Mouse (Mus musculus): ENCODE measurements at regions not wholly inside any gene's neighbourhood (a gene's known extent, or its start where the extent isn't known, plus 50 kb on each side); places are given as distances from the start of the nearest gene placed in this dataset.
A peak's percentile ranks its signal among the peaks of the same experiment; 100 is the strongest.

- Histone ChIP-seq H3K4me2 (ENCODE audit: low read depth, severe bottlenecking) (no peak overlapping the region), H3K9ac (ENCODE audit: low read length) (no peak overlapping the region), H3K4me3 (ENCODE audit: low read depth, low read length) (no peak overlapping the region), H3K27me3 (ENCODE audit: control insufficient read depth, insufficient read depth, low read length) (no peaks in the 10 kb centered on the region), H3K9me3 (ENCODE audit: control insufficient read depth, low read length) (no peaks in the 10 kb centered on the region), H3K36me3 (ENCODE audit: control insufficient read depth, insufficient read depth, low read length) (no peaks in the 10 kb centered on the region), H3K4me1 (ENCODE audit: control insufficient read depth, insufficient read depth, low read length) (no peaks in the 10 kb centered on the region), H3K27ac (replicated peaks; ENCODE audit: low read depth, low read length) (no peak overlapping the region)
- ATAC-seq (ENCODE audit: insufficient number of reproducible peaks, low FRiP score, low TSS enrichment, low read depth) = no peak
- peak; percentile 31 for DNase-seq (ENCODE audit: low spot score)
- 14% methylated on average over 9 of the region's 9 CpGs for WGBS
These were observed 161.8 kb upstream of the Msx2 start for GRCm38 (mm10) chr13:53634637-53635203.

- DNase-seq (ENCODE audit: low spot score) (peak; percentile 59), ATAC-seq (ENCODE audit: insufficient number of reproducible peaks, low FRiP score, low TSS enrichment, low read depth) (no peak)
- Histone ChIP-seq H3K36me3 (ENCODE audit: control insufficient read depth, insufficient read depth, low read length) (no peaks in the 10 kb centered on the region), H3K4me3 (ENCODE audit: low read depth, low read length) (no peak overlapping the region), H3K27ac (replicated peaks; ENCODE audit: low read depth, low read length) (no peak overlapping the region), H3K9me3 (ENCODE audit: control insufficient read depth, low read length) (no peaks in the 10 kb centered on the region), H3K4me2 (ENCODE audit: low read depth, severe bottlenecking) (no peak overlapping the region), H3K9ac (ENCODE audit: low read length) (no peak overlapping the region), H3K27me3 (ENCODE audit: control insufficient read depth, insufficient read depth, low read length) (no peaks in the 10 kb centered on the region), H3K4me1 (ENCODE audit: control insufficient read depth, insufficient read depth, low read length) (peaks cover 33% of the 10 kb centered on the region)
- WGBS = 27% methylated on average over 10 of the region's 10 CpGs
These were observed 125.2 kb upstream of the Msx2 start for GRCm38 (mm10) chr13:53598050-53598449.

GRCm38 (mm10) chr13:53596871-53597800 is 124.3 kb upstream of the Msx2 start:
- 40% methylated on average over 19 of the region's 19 CpGs for WGBS
- Histone ChIP-seq H3K4me2 (ENCODE audit: low read depth, severe bottlenecking) (no peak overlapping the region), H3K4me1 (ENCODE audit: control insufficient read depth, insufficient read depth, low read length) (peaks cover 28% of the 10 kb centered on the region), H3K4me3 (ENCODE audit: low read depth, low read length) (no peak overlapping the region), H3K27ac (replicated peaks; ENCODE audit: low read depth, low read length) (no peak overlapping the region), H3K36me3 (ENCODE audit: control insufficient read depth, insufficient read depth, low read length) (no peaks in the 10 kb centered on the region), H3K9ac (ENCODE audit: low read length) (no peak overlapping the region), H3K9me3 (ENCODE audit: control insufficient read depth, low read length) (no peaks in the 10 kb centered on the region), H3K27me3 (ENCODE audit: control insufficient read depth, insufficient read depth, low read length) (no peaks in the 10 kb centered on the region)
- ATAC-seq (ENCODE audit: insufficient number of reproducible peaks, low FRiP score, low TSS enrichment, low read depth) (no peak), DNase-seq (ENCODE audit: low spot score) (no peak)

- Histone ChIP-seq H3K4me3 (ENCODE audit: low read depth, low read length) (no peak overlapping the region), H3K4me1 (ENCODE audit: control insufficient read depth, insufficient read depth, low read length) (peaks cover 17% of the 10 kb centered on the region), H3K27ac (replicated peaks; ENCODE audit: low read depth, low read length) (no peak overlapping the region), H3K9me3 (ENCODE audit: control insufficient read depth, low read length) (no peaks in the 10 kb centered on the region), H3K27me3 (ENCODE audit: control insufficient read depth, insufficient read depth, low read length) (no peaks in the 10 kb centered on the region), H3K9ac (ENCODE audit: low read length) (no peak overlapping the region), H3K36me3 (ENCODE audit: control insufficient read depth, insufficient read depth, low read length) (no peaks in the 10 kb centered on the region), H3K4me2 (ENCODE audit: low read depth, severe bottlenecking) (no peak overlapping the region)
- peak; percentile 62 for DNase-seq (ENCODE audit: low spot score)
- WGBS = 17% methylated on average over 5 of the region's 5 CpGs
- ATAC-seq (ENCODE audit: insufficient number of reproducible peaks, low FRiP score, low TSS enrichment, low read depth) = no peak
These were observed 119.9 kb upstream of the Msx2 start for GRCm38 (mm10) chr13:53592755-53593154.

GRCm38 (mm10) chr13:53586771-53587170 is 113.9 kb upstream of the Msx2 start:
- 59% methylated on average over 4 of the region's 4 CpGs for WGBS
- no peak overlapping the region for H3K27ac ChIP-seq (replicated peaks; ENCODE audit: low read depth, low read length)
- no peak overlapping the region for H3K4me3 ChIP-seq (ENCODE audit: low read depth, low read length)
- ATAC-seq (ENCODE audit: insufficient number of reproducible peaks, low FRiP score, low TSS enrichment, low read depth) (no peak), DNase-seq (ENCODE audit: low spot score) (no peak)
- no peaks in the 10 kb centered on the region for H3K36me3 ChIP-seq (ENCODE audit: control insufficient read depth, insufficient read depth, low read length)
- H3K9ac ChIP-seq (ENCODE audit: low read length) = no peak overlapping the region
- no peaks in the 10 kb centered on the region for H3K9me3 ChIP-seq (ENCODE audit: control insufficient read depth, low read length)
- H3K4me1 ChIP-seq (ENCODE audit: control insufficient read depth, insufficient read depth, low read length) = peaks cover 11% of the 10 kb centered on the region
- H3K27me3 ChIP-seq (ENCODE audit: control insufficient read depth, insufficient read depth, low read length) = no peaks in the 10 kb centered on the region
- no peak overlapping the region for H3K4me2 ChIP-seq (ENCODE audit: low read depth, severe bottlenecking)

- H3K4me1 ChIP-seq (ENCODE audit: control insufficient read depth, insufficient read depth, low read length) = peaks cover 11% of the 10 kb centered on the region
- no peak overlapping the region for H3K9ac ChIP-seq (ENCODE audit: low read length)
- ATAC-seq (ENCODE audit: insufficient number of reproducible peaks, low FRiP score, low TSS enrichment, low read depth) (no peak), DNase-seq (ENCODE audit: low spot score) (no peak)
- no peaks in the 10 kb centered on the region for H3K36me3 ChIP-seq (ENCODE audit: control insufficient read depth, insufficient read depth, low read length)
- H3K4me2 ChIP-seq (ENCODE audit: low read depth, severe bottlenecking) = no peak overlapping the region
- 62% methylated on average over 9 of the region's 9 CpGs for WGBS
- no peak overlapping the region for H3K4me3 ChIP-seq (ENCODE audit: low read depth, low read length)
- no peaks in the 10 kb centered on the region; the same call in 1 of the 2 replicates for H3K9me3 ChIP-seq (ENCODE audit: control insufficient read depth, low read length)
- no peaks in the 10 kb centered on the region for H3K27me3 ChIP-seq (ENCODE audit: control insufficient read depth, insufficient read depth, low read length)
- no peak overlapping the region for H3K27ac ChIP-seq (replicated peaks; ENCODE audit: low read depth, low read length)
These were observed 111.7 kb upstream of the Msx2 start for GRCm38 (mm10) chr13:53584504-53585130.

- DNase-seq (ENCODE audit: low spot score) (no peak), ATAC-seq (ENCODE audit: insufficient number of reproducible peaks, low FRiP score, low TSS enrichment, low read depth) (no peak)
- no peaks in the 10 kb centered on the region for H3K27me3 ChIP-seq (ENCODE audit: control insufficient read depth, insufficient read depth, low read length)
- no peak overlapping the region for H3K9ac ChIP-seq (ENCODE audit: low read length)
- 45% methylated on average over 18 of the region's 18 CpGs for WGBS
- no peak overlapping the region for H3K27ac ChIP-seq (replicated peaks; ENCODE audit: low read depth, low read length)
- no peaks in the 10 kb centered on the region for H3K4me1 ChIP-seq (ENCODE audit: control insufficient read depth, insufficient read depth, low read length)
- H3K9me3 ChIP-seq (ENCODE audit: control insufficient read depth, low read length) = no peaks in the 10 kb centered on the region
- H3K4me3 ChIP-seq (ENCODE audit: low read depth, low read length) = no peak overlapping the region
- no peak overlapping the region for H3K4me2 ChIP-seq (ENCODE audit: low read depth, severe bottlenecking)
- no peaks in the 10 kb centered on the region for H3K36me3 ChIP-seq (ENCODE audit: control insufficient read depth, insufficient read depth, low read length)
These were observed 81.2 kb upstream of the Msx2 start for GRCm38 (mm10) chr13:53553876-53554577.

GRCm38 (mm10) chr13:53553192-53553875 is 80.5 kb upstream of the Msx2 start:
- WGBS = 82% methylated on average over 13 of the region's 13 CpGs
- no peak for DNase-seq (ENCODE audit: low spot score)
- Histone ChIP-seq H3K9me3 (ENCODE audit: control insufficient read depth, low read length) (no peaks in the 10 kb centered on the region), H3K27me3 (ENCODE audit: control insufficient read depth, insufficient read depth, low read length) (no peaks in the 10 kb centered on the region), H3K4me3 (ENCODE audit: low read depth, low read length) (no peak overlapping the region), H3K27ac (replicated peaks; ENCODE audit: low read depth, low read length) (no peak overlapping the region), H3K4me1 (ENCODE audit: control insufficient read depth, insufficient read depth, low read length) (peaks cover 1% of the 10 kb centered on the region; the same call in 1 of the 2 replicates), H3K36me3 (ENCODE audit: control insufficient read depth, insufficient read depth, low read length) (no peaks in the 10 kb centered on the region), H3K4me2 (ENCODE audit: low read depth, severe bottlenecking) (no peak overlapping the region), H3K9ac (ENCODE audit: low read length) (no peak overlapping the region)
- ATAC-seq (ENCODE audit: insufficient number of reproducible peaks, low FRiP score, low TSS enrichment, low read depth) = no peak
